Mouse (Mus musculus): ENCODE results near the gene Fgd3. TPM values are rescaled to one million over a fixed set of nuclear protein-coding genes. Genes with fewer than 3 reads are reported as not detected.

Fgd3 gene
- polyA plus RNA-seq, 1 experiment from 2014 or later: 2.7 TPM

- no peak overlapping the region for H3K4me3 ChIP-seq (ENCODE audit: low read depth, low read length)
- no peaks in the 10 kb centered on the region for H3K36me3 ChIP-seq (ENCODE audit: control insufficient read depth, insufficient read depth, low read length)
- H3K27ac ChIP-seq (ENCODE audit: low read length): no peak overlapping the region
- H3K27me3 ChIP-seq (ENCODE audit: control insufficient read depth, insufficient read depth, low read depth, low read length): no peaks in the 10 kb centered on the region
- no peaks in the 10 kb centered on the region for H3K4me1 ChIP-seq (ENCODE audit: control insufficient read depth, insufficient read depth, low read length)
- H3K9me3 ChIP-seq (replicated peaks; ENCODE audit: control insufficient read depth, low read length, poor library complexity, severe bottlenecking): no peaks in the 10 kb centered on the region
- no peak overlapping the region for H3K4me2 ChIP-seq (ENCODE audit: low read length)
- H3K9ac ChIP-seq (ENCODE audit: low read depth, low read length): no peak overlapping the region
- 91% methylated on average over 14 of the region's 14 CpGs for WGBS
- no peak for ATAC-seq
These were observed 21.4 kb downstream of the Fgd3 start for GRCm38 (mm10) chr13:49298514-49299381.

GRCm38 (mm10) chr13:49296270-49296669 is 23.8 kb downstream of the Fgd3 start:
- ATAC-seq: no peak
- Histone ChIP-seq H3K9me3 (replicated peaks; ENCODE audit: control insufficient read depth, low read length, poor library complexity, severe bottlenecking) (no peaks in the 10 kb centered on the region), H3K4me3 (ENCODE audit: low read depth, low read length) (no peak overlapping the region), H3K27me3 (ENCODE audit: control insufficient read depth, insufficient read depth, low read depth, low read length) (no peaks in the 10 kb centered on the region), H3K36me3 (ENCODE audit: control insufficient read depth, insufficient read depth, low read length) (peaks cover 2% of the 10 kb centered on the region; the same call in 1 of the 2 replicates), H3K4me1 (ENCODE audit: control insufficient read depth, insufficient read depth, low read length) (no peaks in the 10 kb centered on the region), H3K4me2 (ENCODE audit: low read length) (no peak overlapping the region), H3K9ac (ENCODE audit: low read depth, low read length) (no peak overlapping the region), H3K27ac (ENCODE audit: low read length) (no peak overlapping the region)
- 83% methylated on average over 7 of the region's 7 CpGs for WGBS

GRCm38 (mm10) chr13:49294108-49294507 is 26.0 kb downstream of the Fgd3 start:
- Histone ChIP-seq H3K27ac (ENCODE audit: low read length) (no peak overlapping the region), H3K27me3 (ENCODE audit: control insufficient read depth, insufficient read depth, low read depth, low read length) (no peaks in the 10 kb centered on the region), H3K9me3 (replicated peaks; ENCODE audit: control insufficient read depth, low read length, poor library complexity, severe bottlenecking) (no peaks in the 10 kb centered on the region), H3K4me2 (ENCODE audit: low read length) (no peak overlapping the region), H3K4me3 (ENCODE audit: low read depth, low read length) (no peak overlapping the region), H3K4me1 (ENCODE audit: control insufficient read depth, insufficient read depth, low read length) (no peaks in the 10 kb centered on the region), H3K36me3 (ENCODE audit: control insufficient read depth, insufficient read depth, low read length) (peaks cover 2% of the 10 kb centered on the region; the same call in 1 of the 2 replicates), H3K9ac (ENCODE audit: low read depth, low read length) (no peak overlapping the region)
- 76% methylated on average over 9 of the region's 9 CpGs for WGBS
- no peak for ATAC-seq

GRCm38 (mm10) chr13:49291949-49292348 is 28.2 kb downstream of the Fgd3 start:
- Histone ChIP-seq H3K4me3 (ENCODE audit: low read depth, low read length) (no peak overlapping the region), H3K36me3 (ENCODE audit: control insufficient read depth, insufficient read depth, low read length) (peaks cover 2% of the 10 kb centered on the region; the same call in 1 of the 2 replicates), H3K4me2 (ENCODE audit: low read length) (no peak overlapping the region), H3K9ac (ENCODE audit: low read depth, low read length) (no peak overlapping the region), H3K27me3 (ENCODE audit: control insufficient read depth, insufficient read depth, low read depth, low read length) (no peaks in the 10 kb centered on the region), H3K4me1 (ENCODE audit: control insufficient read depth, insufficient read depth, low read length) (no peaks in the 10 kb centered on the region), H3K27ac (ENCODE audit: low read length) (no peak overlapping the region), H3K9me3 (replicated peaks; ENCODE audit: control insufficient read depth, low read length, poor library complexity, severe bottlenecking) (no peaks in the 10 kb centered on the region)
- WGBS: 93% methylated on average over 6 of the region's 6 CpGs
- ATAC-seq: no peak

- H3K4me1 ChIP-seq (ENCODE audit: control insufficient read depth, insufficient read depth, low read length): no peaks in the 10 kb centered on the region
- H3K9ac ChIP-seq (ENCODE audit: low read depth, low read length): no peak overlapping the region
- no peaks in the 10 kb centered on the region for H3K27me3 ChIP-seq (ENCODE audit: control insufficient read depth, insufficient read depth, low read depth, low read length)
- H3K9me3 ChIP-seq (replicated peaks; ENCODE audit: control insufficient read depth, low read length, poor library complexity, severe bottlenecking): no peaks in the 10 kb centered on the region
- no peak overlapping the region for H3K27ac ChIP-seq (ENCODE audit: low read length)
- ATAC-seq: no peak
- H3K4me2 ChIP-seq (ENCODE audit: low read length): no peak overlapping the region
- H3K36me3 ChIP-seq (ENCODE audit: control insufficient read depth, insufficient read depth, low read length): peaks cover 6% of the 10 kb centered on the region
- no peak overlapping the region for H3K4me3 ChIP-seq (ENCODE audit: low read depth, low read length)
- 71% methylated on average over 1 of the region's 1 CpGs for WGBS
These were observed 28.7 kb downstream of the Fgd3 start for GRCm38 (mm10) chr13:49291398-49291797.

- WGBS: 94% methylated on average over 6 of the region's 6 CpGs
- Histone ChIP-seq H3K4me1 (ENCODE audit: control insufficient read depth, insufficient read depth, low read length) (no peaks in the 10 kb centered on the region), H3K27me3 (ENCODE audit: control insufficient read depth, insufficient read depth, low read depth, low read length) (no peaks in the 10 kb centered on the region), H3K27ac (ENCODE audit: low read length) (no peak overlapping the region), H3K36me3 (ENCODE audit: control insufficient read depth, insufficient read depth, low read length) (peaks cover 8% of the 10 kb centered on the region), H3K4me3 (ENCODE audit: low read depth, low read length) (no peak overlapping the region), H3K9ac (ENCODE audit: low read depth, low read length) (no peak overlapping the region), H3K4me2 (ENCODE audit: low read length) (no peak overlapping the region), H3K9me3 (replicated peaks; ENCODE audit: control insufficient read depth, low read length, poor library complexity, severe bottlenecking) (no peaks in the 10 kb centered on the region)
- no peak for ATAC-seq
These were observed 32.9 kb downstream of the Fgd3 start for GRCm38 (mm10) chr13:49287224-49287623.

- H3K4me2 ChIP-seq (ENCODE audit: low read length): no peak overlapping the region
- peaks cover 6% of the 10 kb centered on the region; the same call in 1 of the 2 replicates for H3K36me3 ChIP-seq (ENCODE audit: control insufficient read depth, insufficient read depth, low read length)
- ATAC-seq: no peak
- no peaks in the 10 kb centered on the region for H3K9me3 ChIP-seq (replicated peaks; ENCODE audit: control insufficient read depth, low read length, poor library complexity, severe bottlenecking)
- no peak overlapping the region for H3K4me3 ChIP-seq (ENCODE audit: low read depth, low read length)
- H3K4me1 ChIP-seq (ENCODE audit: control insufficient read depth, insufficient read depth, low read length): no peaks in the 10 kb centered on the region
- WGBS: 83% methylated on average over 3 of the region's 3 CpGs
- H3K9ac ChIP-seq (ENCODE audit: low read depth, low read length): no peak overlapping the region
- no peaks in the 10 kb centered on the region for H3K27me3 ChIP-seq (ENCODE audit: control insufficient read depth, insufficient read depth, low read depth, low read length)
- H3K27ac ChIP-seq (ENCODE audit: low read length): no peak overlapping the region
These were observed 33.4 kb downstream of the Fgd3 start for GRCm38 (mm10) chr13:49286750-49287149.

- WGBS: 84% methylated on average over 9 of the region's 9 CpGs
- Histone ChIP-seq H3K4me3 (ENCODE audit: low read depth, low read length) (no peak overlapping the region), H3K36me3 (ENCODE audit: control insufficient read depth, insufficient read depth, low read length) (peaks cover 20% of the 10 kb centered on the region), H3K4me2 (ENCODE audit: low read length) (no peak overlapping the region), H3K9me3 (replicated peaks; ENCODE audit: control insufficient read depth, low read length, poor library complexity, severe bottlenecking) (no peaks in the 10 kb centered on the region), H3K4me1 (ENCODE audit: control insufficient read depth, insufficient read depth, low read length) (no peaks in the 10 kb centered on the region), H3K27me3 (ENCODE audit: control insufficient read depth, insufficient read depth, low read depth, low read length) (no peaks in the 10 kb centered on the region), H3K9ac (ENCODE audit: low read depth, low read length) (no peak overlapping the region), H3K27ac (ENCODE audit: low read length) (no peak overlapping the region)
- no peak for ATAC-seq
These were observed 36.4 kb downstream of the Fgd3 start for GRCm38 (mm10) chr13:49283686-49284085.

- Histone ChIP-seq H3K36me3 (ENCODE audit: control insufficient read depth, insufficient read depth, low read length) (peaks cover 20% of the 10 kb centered on the region), H3K4me2 (ENCODE audit: low read length) (no peak overlapping the region), H3K4me3 (ENCODE audit: low read depth, low read length) (no peak overlapping the region), H3K27ac (ENCODE audit: low read length) (no peak overlapping the region), H3K4me1 (ENCODE audit: control insufficient read depth, insufficient read depth, low read length) (no peaks in the 10 kb centered on the region), H3K9me3 (replicated peaks; ENCODE audit: control insufficient read depth, low read length, poor library complexity, severe bottlenecking) (no peaks in the 10 kb centered on the region), H3K27me3 (ENCODE audit: control insufficient read depth, insufficient read depth, low read depth, low read length) (no peaks in the 10 kb centered on the region), H3K9ac (ENCODE audit: low read depth, low read length) (no peak overlapping the region)
- 63% methylated on average over 2 of the region's 2 CpGs for WGBS
- ATAC-seq: no peak
These were observed 37.9 kb downstream of the Fgd3 start for GRCm38 (mm10) chr13:49282168-49282567.

All from midbrain, embryonic 16.5 days (tissue).